Mouse (Mus musculus) forebrain, embryonic 13.5 days (tissue): ENCODE measurements around the gene Erg. TPM values are rescaled to one million over a fixed set of nuclear protein-coding genes. Genes with fewer than 3 reads are reported as not detected.

Source experiments
- ATAC-seq: fragments of 200-750 bp; cut with Nextera tagmentation; 2 replicates; pipeline ENCODE4 v1.8.0; 2017
- H3K27ac ChIP-seq: fragments of 300-500 bp; sonication (generic); 2 replicates; pipeline ENCODE4 v1.5.1; 2015; ENCODE audit warnings: inconsistent platforms, mild to moderate bottlenecking, moderate library complexity
- H3K27me3 ChIP-seq: fragments of 300-500 bp; sonication (generic); 2 replicates; pipeline ENCODE4 v1.6.1; 2015; ENCODE audit warnings: mild to moderate bottlenecking, inconsistent platforms
- H3K36me3 ChIP-seq: fragments of 300-500 bp; sonication (generic); 2 replicates; pipeline ENCODE4 v1.6.1; 2015; ENCODE audit warnings: mild to moderate bottlenecking, inconsistent platforms; ENCODE audit not compliant: poor library complexity, severe bottlenecking
- H3K4me1 ChIP-seq: fragments of 300-500 bp; sonication (generic); 2 replicates; pipeline ENCODE4 v1.6.1; 2015; ENCODE audit warnings: inconsistent platforms
- H3K4me2 ChIP-seq: fragments of 300-500 bp; sonication (generic); 2 replicates; pipeline ENCODE4 v1.6.1; 2015; ENCODE audit warnings: inconsistent platforms, mild to moderate bottlenecking, moderate library complexity
- H3K4me3 ChIP-seq: fragments of 300-500 bp; sonication (generic); 2 replicates; pipeline ENCODE4 v1.5.1; 2015; ENCODE audit warnings: mild to moderate bottlenecking, inconsistent platforms
- H3K9ac ChIP-seq: fragments of 300-500 bp; sonication (generic); 2 replicates; pipeline ENCODE4 v1.6.1; 2015; ENCODE audit warnings: mild to moderate bottlenecking, inconsistent platforms
- H3K9me3 ChIP-seq: fragments of 300-500 bp; sonication (generic); replicated peaks from 2 replicates; pipeline ENCODE4 v1.6.1; 2016; ENCODE audit warnings: inconsistent platforms
- WGBS: fragments of 180-500 bp; shearing (Covaris S2); methylation state at CpG from one replicate; pipeline ENCODE4 v1.1.7; 2015; 5-methylcytosine and 5-hydroxymethylcytosine counted together
- polyA plus RNA-seq: library from polyadenylated mRNA; unstranded; fragments of >200 nt; fragmentation: Nextera tagmentation; extraction: Ambion mirVana; gene quantifications from 2 replicates; pipeline ENCODE4 v1.2.1, GENCODE M21; 2015

The Erg gene
- polyA plus RNA-seq, 1 experiment from 2014 or later = 1.8 TPM

DNA sequence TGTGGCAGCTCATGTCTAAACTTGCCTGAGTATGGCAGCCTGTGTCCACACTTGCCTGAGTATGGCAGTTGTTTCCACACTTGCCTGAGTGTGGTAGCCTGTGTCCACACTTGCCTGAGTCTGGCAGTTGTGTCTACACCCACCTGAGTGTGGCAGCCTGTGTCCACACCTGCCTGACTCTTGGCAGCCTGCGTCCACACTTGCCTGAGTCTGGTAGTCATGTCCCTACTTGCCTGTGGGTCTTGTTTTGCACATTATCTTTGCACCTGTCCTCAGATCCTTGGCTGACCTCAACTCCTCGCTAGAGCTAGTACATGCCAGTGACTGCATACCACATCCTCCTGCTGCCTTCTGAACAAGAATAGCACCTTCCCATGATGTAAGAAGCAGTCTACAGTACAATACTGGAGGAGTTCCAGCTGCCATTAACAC, 153.8 kb downstream of the Erg start:
- Histone ChIP-seq H3K4me2 (no peak overlapping the region), H3K4me3 (no peak overlapping the region), H3K27me3 (no peaks in the 10 kb centered on the region), H3K9ac (no peak overlapping the region), H3K36me3 (no peaks in the 10 kb centered on the region), H3K4me1 (no peaks in the 10 kb centered on the region), H3K27ac (no peak overlapping the region), H3K9me3 (no peaks in the 10 kb centered on the region)
- no peak for ATAC-seq
- 92% methylated on average over 2 of the region's 2 CpGs for WGBS

GRCm38 (mm10) chr16:95429851-95430250, 156.5 kb downstream of the Erg start:
- H3K36me3 ChIP-seq = no peaks in the 10 kb centered on the region
- no peak overlapping the region for H3K4me2 ChIP-seq
- no peak overlapping the region for H3K27ac ChIP-seq
- H3K9ac ChIP-seq = no peak overlapping the region
- no peaks in the 10 kb centered on the region for H3K4me1 ChIP-seq
- no peaks in the 10 kb centered on the region for H3K27me3 ChIP-seq
- ATAC-seq = no peak
- no peaks in the 10 kb centered on the region for H3K9me3 ChIP-seq
- H3K4me3 ChIP-seq = no peak overlapping the region
- 89% methylated on average over 3 of the region's 3 CpGs for WGBS

DNA sequence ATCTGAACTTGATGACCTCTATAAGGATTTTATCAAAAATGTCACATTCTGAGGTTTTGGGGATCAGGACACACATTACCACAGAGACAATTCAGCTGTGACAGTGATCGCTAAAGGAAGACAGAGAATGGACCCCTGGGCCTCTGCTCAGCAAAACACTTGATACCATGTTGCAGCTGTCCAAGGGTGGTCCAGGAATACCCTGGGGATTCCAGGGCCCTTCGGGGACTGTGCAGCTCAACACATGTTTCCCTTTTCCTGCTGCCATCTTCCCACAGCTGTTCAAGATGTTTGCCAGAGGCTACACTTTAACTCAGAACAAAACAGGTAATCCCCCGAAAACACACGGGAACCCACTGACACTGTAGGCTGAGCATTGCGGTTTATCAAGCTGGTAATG, 158.2 kb downstream of the Erg start:
- Histone ChIP-seq H3K9ac (no peak overlapping the region), H3K27ac (no peak overlapping the region), H3K36me3 (no peaks in the 10 kb centered on the region), H3K4me1 (no peaks in the 10 kb centered on the region), H3K9me3 (no peaks in the 10 kb centered on the region), H3K4me3 (no peak overlapping the region), H3K27me3 (no peaks in the 10 kb centered on the region), H3K4me2 (no peak overlapping the region)
- WGBS = 86% methylated on average over 5 of the region's 5 CpGs
- no peak for ATAC-seq

GRCm38 (mm10) chr16:95427512-95427911, 158.9 kb downstream of the Erg start:
- no peak for ATAC-seq
- no peaks in the 10 kb centered on the region for H3K9me3 ChIP-seq
- H3K27ac ChIP-seq = no peak overlapping the region
- no peak overlapping the region for H3K4me3 ChIP-seq
- WGBS = 94% methylated on average over 10 of the region's 10 CpGs
- no peaks in the 10 kb centered on the region for H3K4me1 ChIP-seq
- H3K27me3 ChIP-seq = no peaks in the 10 kb centered on the region
- H3K36me3 ChIP-seq = no peaks in the 10 kb centered on the region
- H3K9ac ChIP-seq = no peak overlapping the region
- no peak overlapping the region for H3K4me2 ChIP-seq

GRCm38 (mm10) chr16:95422658-95423073, 163.7 kb downstream of the Erg start:
- Histone ChIP-seq H3K27ac (no peak overlapping the region), H3K36me3 (no peaks in the 10 kb centered on the region), H3K9ac (no peak overlapping the region), H3K27me3 (no peaks in the 10 kb centered on the region), H3K4me2 (no peak overlapping the region), H3K4me3 (no peak overlapping the region), H3K9me3 (no peaks in the 10 kb centered on the region), H3K4me1 (peaks cover 3% of the 10 kb centered on the region; the same call in 1 of the 2 replicates)
- no peak for ATAC-seq
- 86% methylated on average over 5 of the region's 5 CpGs for WGBS

- Histone ChIP-seq H3K4me3 (no peak overlapping the region), H3K36me3 (no peaks in the 10 kb centered on the region), H3K4me2 (no peak overlapping the region), H3K27ac (no peak overlapping the region), H3K27me3 (no peaks in the 10 kb centered on the region), H3K4me1 (peaks cover 3% of the 10 kb centered on the region; the same call in 1 of the 2 replicates), H3K9me3 (no peaks in the 10 kb centered on the region), H3K9ac (no peak overlapping the region)
- 30% methylated on average over 7 of the region's 7 CpGs for WGBS
- ATAC-seq = no peak
Measured at GRCm38 (mm10) chr16:95421235-95421886, 165.0 kb downstream of the Erg start.

DNA sequence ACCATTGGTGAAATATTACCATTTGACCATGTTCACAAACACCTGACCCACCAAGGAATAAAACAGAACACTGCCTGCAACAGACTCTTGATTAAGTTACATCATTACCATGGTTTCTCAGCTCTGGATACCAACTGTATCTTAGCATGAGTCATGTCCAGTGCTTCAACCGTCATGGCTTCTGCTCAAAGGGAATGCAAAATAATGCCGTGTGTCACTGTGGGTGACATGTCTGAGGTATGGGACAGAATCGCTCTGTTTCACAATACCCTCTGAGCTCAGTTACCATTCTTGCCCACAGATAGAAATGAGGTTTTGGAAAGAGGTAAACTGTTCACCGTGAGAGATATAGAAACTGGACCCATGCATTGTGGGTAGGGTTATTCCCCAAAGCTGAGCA, 170.5 kb downstream of the Erg start:
- Histone ChIP-seq H3K27ac (no peak overlapping the region), H3K36me3 (no peaks in the 10 kb centered on the region), H3K4me1 (no peaks in the 10 kb centered on the region), H3K4me2 (no peak overlapping the region), H3K4me3 (no peak overlapping the region), H3K9me3 (no peaks in the 10 kb centered on the region), H3K27me3 (no peaks in the 10 kb centered on the region), H3K9ac (no peak overlapping the region)
- WGBS = 93% methylated on average over 4 of the region's 4 CpGs
- ATAC-seq = no peak

DNA sequence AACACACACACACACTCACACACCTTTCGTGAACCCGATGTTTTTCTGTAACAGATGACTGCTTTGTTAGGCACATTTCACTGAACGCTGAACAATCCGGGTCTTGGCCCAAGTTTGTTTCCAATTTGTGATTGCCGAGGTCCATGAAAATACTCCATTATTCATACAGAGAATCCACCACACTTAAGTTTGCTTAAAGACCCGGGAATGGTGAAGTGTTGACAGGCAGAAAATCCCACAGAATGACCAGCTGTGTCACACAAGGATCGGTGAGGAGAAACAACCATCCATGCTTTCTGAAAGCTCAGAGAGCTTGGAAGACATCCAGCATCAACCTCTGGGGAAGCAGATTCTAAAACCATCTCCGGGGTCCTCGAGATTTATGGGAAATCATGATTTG, 171.0 kb downstream of the Erg start:
- no peaks in the 10 kb centered on the region for H3K4me1 ChIP-seq
- no peak overlapping the region for H3K27ac ChIP-seq
- H3K4me2 ChIP-seq = no peak overlapping the region
- 79% methylated on average over 9 of the region's 9 CpGs for WGBS
- H3K4me3 ChIP-seq = no peak overlapping the region
- no peak overlapping the region for H3K9ac ChIP-seq
- no peak for ATAC-seq
- no peaks in the 10 kb centered on the region for H3K36me3 ChIP-seq
- no peaks in the 10 kb centered on the region for H3K9me3 ChIP-seq
- H3K27me3 ChIP-seq = no peaks in the 10 kb centered on the region

DNA sequence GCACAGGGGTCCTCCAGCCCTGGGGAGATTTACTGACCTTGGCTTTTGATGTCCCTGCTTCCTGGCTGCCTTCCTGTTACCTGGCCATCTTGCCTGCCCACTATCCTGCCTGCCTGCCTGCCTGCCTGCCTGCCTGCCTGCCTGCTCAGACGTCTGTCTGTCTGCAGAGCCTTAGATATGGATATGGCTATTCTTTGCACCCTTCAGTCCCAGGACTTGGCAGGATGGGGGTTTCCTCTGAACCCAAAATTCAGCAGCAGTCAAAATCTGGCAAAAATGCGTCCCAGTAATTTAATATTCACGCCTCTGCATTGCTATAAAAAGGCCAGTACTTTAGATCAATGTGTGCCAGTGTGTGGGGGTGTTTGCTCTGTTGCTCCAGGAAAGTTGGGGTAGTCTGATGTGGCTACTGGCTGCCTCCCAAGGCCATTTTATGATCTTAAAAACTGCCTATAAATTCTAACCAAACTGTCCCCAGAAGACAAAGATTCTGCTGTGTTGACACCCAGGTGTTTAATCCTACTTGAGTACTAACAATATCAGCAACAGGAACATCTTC, 172.9 kb downstream of the Erg start:
- WGBS = 66% methylated on average over 3 of the region's 3 CpGs
- H3K4me3 ChIP-seq = no peak overlapping the region
- no peak overlapping the region for H3K9ac ChIP-seq
- no peak overlapping the region for H3K4me2 ChIP-seq
- ATAC-seq = no peak
- H3K36me3 ChIP-seq = no peaks in the 10 kb centered on the region
- no peaks in the 10 kb centered on the region for H3K4me1 ChIP-seq
- no peak overlapping the region for H3K27ac ChIP-seq
- no peaks in the 10 kb centered on the region for H3K9me3 ChIP-seq
- H3K27me3 ChIP-seq = no peaks in the 10 kb centered on the region

DNA sequence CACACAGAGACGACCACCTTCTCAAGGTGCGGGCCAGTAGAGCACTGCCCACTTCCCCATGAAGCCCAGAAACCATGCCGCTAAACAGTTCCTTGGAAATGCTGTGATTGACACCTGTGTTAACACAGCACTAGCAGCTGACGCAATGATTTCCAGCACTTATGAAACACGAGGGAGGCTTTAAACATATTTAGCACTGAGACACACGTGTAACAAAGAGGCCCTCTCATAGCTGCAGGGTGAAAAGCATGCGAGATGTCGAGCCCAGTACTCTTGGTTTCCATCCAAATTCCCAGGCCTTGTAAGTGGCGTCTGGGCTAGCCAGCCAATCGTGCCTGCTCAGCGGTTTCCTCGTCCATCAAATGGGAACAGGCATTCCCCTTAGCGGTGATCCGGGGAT, 178.3 kb downstream of the Erg start:
- Histone ChIP-seq H3K27me3 (no peaks in the 10 kb centered on the region), H3K4me1 (0 out of 2 replicates have a peak, but pooled peaks cover 4% of the 10 kb centered on the region), H3K27ac (no peak overlapping the region), H3K4me3 (no peak overlapping the region), H3K9me3 (no peaks in the 10 kb centered on the region), H3K36me3 (no peaks in the 10 kb centered on the region), H3K4me2 (no peak overlapping the region), H3K9ac (no peak overlapping the region)
- WGBS = 63% methylated on average over 14 of the region's 14 CpGs
- ATAC-seq = no peak

GRCm38 (mm10) chr16:95405496-95405895, 180.9 kb downstream of the Erg start:
- H3K27me3 ChIP-seq = no peaks in the 10 kb centered on the region
- no peak overlapping the region for H3K4me3 ChIP-seq
- 90% methylated on average over 3 of the region's 3 CpGs for WGBS
- ATAC-seq = no peak
- no peaks in the 10 kb centered on the region for H3K9me3 ChIP-seq
- H3K9ac ChIP-seq = no peak overlapping the region
- no peak overlapping the region for H3K4me2 ChIP-seq
- no peaks in the 10 kb centered on the region for H3K36me3 ChIP-seq
- H3K4me1 ChIP-seq = 0 out of 2 replicates have a peak, but pooled peaks cover 4% of the 10 kb centered on the region
- no peak overlapping the region for H3K27ac ChIP-seq

DNA sequence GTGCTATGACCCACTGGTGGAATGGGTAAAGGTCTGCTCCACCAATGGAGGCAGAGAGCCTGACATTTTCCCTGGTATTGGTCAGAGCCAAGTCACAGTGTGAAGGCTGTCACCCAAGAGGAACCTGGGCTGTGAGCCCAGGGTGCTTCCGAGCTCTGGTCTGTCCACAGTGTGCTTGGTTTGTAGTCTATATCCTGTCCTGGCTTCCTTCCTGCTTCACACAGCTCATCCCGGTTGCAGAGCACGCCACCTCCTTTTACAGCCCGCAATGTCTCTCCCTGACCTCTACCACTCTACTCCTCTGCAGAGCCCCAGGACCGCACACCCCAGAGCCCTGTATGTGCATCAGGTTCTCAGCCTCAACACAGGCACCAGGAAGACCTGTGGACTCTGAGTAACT, 182.9 kb downstream of the Erg start:
- H3K9ac ChIP-seq = no peak overlapping the region
- WGBS = 86% methylated on average over 5 of the region's 5 CpGs
- H3K4me3 ChIP-seq = no peak overlapping the region
- no peak overlapping the region for H3K27ac ChIP-seq
- H3K4me2 ChIP-seq = no peak overlapping the region
- H3K27me3 ChIP-seq = no peaks in the 10 kb centered on the region
- H3K9me3 ChIP-seq = no peaks in the 10 kb centered on the region
- H3K4me1 ChIP-seq = peaks cover 8% of the 10 kb centered on the region; the same call in 1 of the 2 replicates
- no peaks in the 10 kb centered on the region for H3K36me3 ChIP-seq
- ATAC-seq = no peak

- Histone ChIP-seq H3K36me3 (no peaks in the 10 kb centered on the region), H3K4me3 (no peak overlapping the region), H3K27me3 (no peaks in the 10 kb centered on the region), H3K9ac (no peak overlapping the region), H3K27ac (no peak overlapping the region), H3K9me3 (no peaks in the 10 kb centered on the region), H3K4me2 (no peak overlapping the region), H3K4me1 (peaks cover 5% of the 10 kb centered on the region; the same call in 1 of the 2 replicates)
- WGBS = 85% methylated on average over 9 of the region's 9 CpGs
- ATAC-seq = no peak
Measured at GRCm38 (mm10) chr16:95401869-95402268, 184.5 kb downstream of the Erg start.
